Mouse (Mus musculus) E14TG2a.4 (cell line): ENCODE data around the gene Zfp879.

ENCODE experiments used
- CTCF ChIP-seq: conservative IDR thresholded peaks from 2 replicates; pipeline ENCODE4 v1.5.1; 2014; ENCODE audit warnings: low read length
- NANOG ChIP-seq: IDR thresholded peaks from 2 replicates; pipeline ENCODE4 v1.6.1; 2014; ENCODE audit warnings: borderline replicate concordance, low read length, mixed read lengths
- POU5F1 ChIP-seq: IDR thresholded peaks from 2 replicates; pipeline ENCODE4 v1.6.1; 2014; ENCODE audit warnings: low read length, borderline replicate concordance

DNA sequence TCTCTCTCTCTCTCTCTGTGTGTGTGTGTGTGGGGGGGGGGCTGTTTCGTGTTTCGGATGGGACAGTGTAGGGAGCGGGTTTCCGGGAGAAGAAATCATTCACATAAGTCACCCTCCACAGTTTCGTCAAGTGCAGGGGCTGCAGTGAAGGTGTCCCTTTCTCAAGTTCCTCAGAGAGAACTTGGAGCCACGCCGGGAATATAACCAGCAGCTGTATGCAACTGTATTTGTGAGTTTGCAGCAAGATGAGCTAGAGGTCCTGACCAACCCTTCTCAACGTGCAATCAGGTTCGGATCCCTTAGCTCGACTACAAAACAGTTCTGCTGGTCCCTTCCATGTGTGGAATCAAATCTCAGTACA lies 45.6 kb upstream of the Zfp879 start:
- TF ChIP-seq CTCF (no peak), POU5F1 (no peak), NANOG (no peak)
